Mouse (Mus musculus) ES-E14 (cell line): Measurements from ENCODE around the gene Anks1b. TPM values are rescaled to one million over a fixed set of nuclear protein-coding genes. Genes with fewer than 3 reads are reported as not detected.
"Not testable (repeated sequence)": the region's sequence is repeated elsewhere in the genome, so short reads cannot be mapped to it uniquely, and the experiment has no call there.

Experiments used
- DNase-seq: peaks from one replicate; pipeline ENCODE4 v3.0.0-alpha.2; 2013; ENCODE audit warnings: low read depth, low spot score
- H3K27ac ChIP-seq: 2 replicates; pipeline ENCODE4 v1.5.1; 2012; ENCODE audit warnings: low read depth, mild to moderate bottlenecking, low read length, moderate library complexity, mixed read lengths; ENCODE audit not compliant: poor library complexity, insufficient read depth, severe bottlenecking
- H3K36me3 ChIP-seq: 2 replicates; pipeline ENCODE4 v1.6.1; 2012; ENCODE audit warnings: mild to moderate bottlenecking, low read length, moderate library complexity, mixed read lengths; ENCODE audit not compliant: control insufficient read depth, poor library complexity, insufficient read depth, severe bottlenecking
- H3K4me1 ChIP-seq, 2 experiments: fragments of 150-350 bp in 1 of 2; sonication (generic) in 1 of 2; 2 replicates each; pipeline ENCODE4 v1.6.1; 2012; ENCODE audit warnings: low read length in 2 of 2, mild to moderate bottlenecking in 1 of 2, mixed read lengths in 1 of 2; ENCODE audit not compliant: control insufficient read depth in 2 of 2, insufficient read depth in 2 of 2, poor library complexity in 1 of 2
- H3K4me3 ChIP-seq, 2 experiments: fragments of 150-350 bp in 1 of 2; sonication (generic) in 1 of 2; 2 replicates each; pipeline ENCODE4 v1.5.1; 2012; ENCODE audit warnings: low read length in 2 of 2, low read depth in 1 of 2, mild to moderate bottlenecking in 1 of 2, mixed read lengths in 1 of 2; ENCODE audit not compliant: insufficient read depth in 1 of 2, poor library complexity in 1 of 2, severe bottlenecking in 1 of 2
- H3K9ac ChIP-seq: 2 replicates; pipeline ENCODE4 v1.6.1; 2012; ENCODE audit warnings: low read depth, mild to moderate bottlenecking, low read length, mixed read lengths; ENCODE audit not compliant: poor library complexity, insufficient read depth, severe bottlenecking
- H3K9me3 ChIP-seq: fragments of 150-350 bp; sonication (generic); 2 replicates; pipeline ENCODE4 v1.6.1; 2012; ENCODE audit warnings: low read depth, mild to moderate bottlenecking, low read length; ENCODE audit not compliant: control insufficient read depth, insufficient read depth
- CHD2 ChIP-seq: IDR thresholded peaks from 2 replicates; pipeline ENCODE4 v1.6.1; 2014; ENCODE audit warnings: mild to moderate bottlenecking, low read depth, low read length, inconsistent platforms
- HCFC1 ChIP-seq: IDR thresholded peaks from 2 replicates; pipeline ENCODE4 v1.6.1; 2012; ENCODE audit warnings: low read length, inconsistent platforms, borderline replicate concordance; ENCODE audit not compliant: insufficient read depth
- MAFK ChIP-seq: IDR thresholded peaks from 2 replicates; pipeline ENCODE4 v1.6.1; 2014; ENCODE audit warnings: mild to moderate bottlenecking, low read depth, low read length, inconsistent platforms; ENCODE audit not compliant: insufficient read depth
- ZC3H11A ChIP-seq: IDR thresholded peaks from 2 replicates; pipeline ENCODE4 v1.6.1; 2012; ENCODE audit warnings: low read depth, mild to moderate bottlenecking, inconsistent platforms, low read length, borderline replicate concordance
- ZNF384 ChIP-seq: IDR thresholded peaks from 2 replicates; pipeline ENCODE4 v1.6.1; 2012; ENCODE audit warnings: low read depth, low read length, inconsistent platforms
- in situ Hi-C, 2 experiments: fragments of 600-800 bp; cut with MboI; formaldehyde crosslinking; loops; one replicate each; pipeline ENCODE4 v1.15.1; 2025; ENCODE audit warnings: low sequenced_read_pairs in 2 of 2, inconsistent platforms in 1 of 2; ENCODE audit not compliant: unreplicated experiment in 2 of 2
- total RNA-seq: library from RNA; depleted of rRNA; stranded (reverse); fragments of 300-350 nt; gene quantifications from 2 replicates; pipeline ENCODE4 v1.2.3, GENCODE M21; 2012

The Anks1b gene
- total RNA-seq, 1 experiment, result 2.6 TPM

DNA sequence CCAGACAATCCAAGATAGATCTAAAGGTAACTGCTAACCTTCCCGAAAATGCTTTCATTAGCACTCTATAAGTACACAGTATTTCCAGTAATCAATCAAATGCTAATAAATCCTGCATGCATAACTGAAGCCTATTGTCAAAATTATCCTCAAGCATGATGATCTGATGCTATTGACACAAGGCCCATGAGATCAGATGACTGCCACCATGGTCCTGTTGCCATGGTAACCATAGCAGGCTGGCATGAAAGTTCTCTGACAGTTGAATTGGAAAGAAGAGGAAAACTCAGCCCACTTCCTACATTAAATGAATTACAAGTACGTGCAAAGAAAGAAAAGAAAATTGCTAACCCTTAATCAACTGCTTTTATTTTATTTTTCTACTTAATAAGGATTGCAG is 741.9 kb downstream of the Anks1b start:
- no peak for DNase-seq
- no peaks in the 10 kb centered on the region for H3K36me3 ChIP-seq
- in situ Hi-C loops, result no loop called here
- no peaks in the 10 kb centered on the region for H3K4me1 ChIP-seq
- no peak overlapping the region for H3K27ac ChIP-seq
- TF ChIP-seq ZC3H11A, result no peak
- no peak for TF ChIP-seq MAFK
- TF ChIP-seq CHD2, result no peak
- no peak for TF ChIP-seq ZNF384
- no peak for TF ChIP-seq HCFC1
- no peak overlapping the region for H3K4me3 ChIP-seq
- H3K9me3 ChIP-seq, result no peaks in the 10 kb centered on the region
- H3K9ac ChIP-seq, result no peak overlapping the region

GRCm38 (mm10) chr10:90616622-90617021 is 743.3 kb downstream of the Anks1b start:
- DNase-seq, result no peak
- Histone ChIP-seq H3K9ac (no peak overlapping the region), H3K4me3 (no peak overlapping the region), H3K9me3 (no peaks in the 10 kb centered on the region), H3K27ac (no peak overlapping the region), H3K4me1 (no peaks in the 10 kb centered on the region), H3K36me3 (no peaks in the 10 kb centered on the region)
- in situ Hi-C loops, result no loop called here
- TF ChIP-seq CHD2 (no peak), ZC3H11A (no peak), HCFC1 (no peak), ZNF384 (no peak), MAFK (no peak)

DNA sequence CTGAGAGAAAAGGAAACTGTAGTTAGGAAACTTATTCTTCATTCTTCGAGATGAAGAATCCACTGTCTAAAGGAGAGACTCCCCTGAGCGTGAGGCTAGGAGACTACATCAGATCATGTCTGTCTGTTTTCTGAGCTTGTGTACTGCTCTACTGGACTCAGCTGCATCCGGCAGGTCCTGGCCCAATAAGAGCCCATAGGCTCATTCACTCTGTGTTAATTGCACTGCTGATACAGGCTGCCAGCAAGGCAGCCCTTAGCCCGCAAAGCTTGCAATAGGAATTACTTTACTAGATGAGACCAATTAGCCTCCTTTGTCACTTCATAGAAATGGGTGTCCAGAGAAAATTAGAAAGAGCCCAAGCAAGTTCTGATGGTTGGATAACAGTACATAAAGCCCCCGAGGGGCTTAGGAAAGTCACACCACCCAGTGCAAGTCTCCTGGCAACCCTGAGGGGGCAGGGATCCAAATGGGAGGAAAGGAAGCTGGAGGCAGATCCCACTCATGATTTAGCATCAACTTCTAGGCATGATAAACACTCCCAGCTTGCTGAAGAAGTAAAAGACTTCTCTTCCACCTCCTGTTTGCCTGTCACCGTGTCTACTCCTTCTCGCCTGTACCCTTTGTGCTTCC is 744.5 kb downstream of the Anks1b start:
- no peak overlapping the region for H3K9ac ChIP-seq
- no peak overlapping the region for H3K4me3 ChIP-seq
- in situ Hi-C loops, result no loop called here
- H3K9me3 ChIP-seq, result no peaks in the 10 kb centered on the region
- H3K36me3 ChIP-seq, result no peaks in the 10 kb centered on the region
- H3K27ac ChIP-seq, result no peak overlapping the region
- TF ChIP-seq ZC3H11A (no peak), ZNF384 (no peak), MAFK (no peak), CHD2 (no peak), HCFC1 (no peak)
- no peak for DNase-seq
- H3K4me1 ChIP-seq, result no peaks in the 10 kb centered on the region

GRCm38 (mm10) chr10:90627532-90627931 is 754.2 kb downstream of the Anks1b start:
- Histone ChIP-seq H3K27ac (no peak overlapping the region), H3K9ac (no peak overlapping the region), H3K4me1 (no peaks in the 10 kb centered on the region), H3K9me3 (no peaks in the 10 kb centered on the region), H3K4me3 (no peak overlapping the region), H3K36me3 (no peaks in the 10 kb centered on the region)
- in situ Hi-C loops, result no loop called here
- DNase-seq, result no peak
- no peak for TF ChIP-seq MAFK

GRCm38 (mm10) chr10:90630099-90630698 is 756.9 kb downstream of the Anks1b start:
- TF ChIP-seq MAFK (no peak), ZC3H11A (no peak), CHD2 (no peak), HCFC1 (no peak), ZNF384 (no peak)
- in situ Hi-C loops, result no loop called here
- DNase-seq, result no peak

GRCm38 (mm10) chr10:90630794-90631193 is 757.5 kb downstream of the Anks1b start:
- H3K4me1 ChIP-seq, in situ Hi-C loops, H3K9me3 ChIP-seq, H3K27ac ChIP-seq, H3K36me3 ChIP-seq, H3K9ac ChIP-seq, H3K4me3 ChIP-seq, DNase-seq: not testable (repeated sequence)

More at GRCm38 (mm10) chr10:90630099-90630698, 756.9 kb downstream of the Anks1b start:
- no peak overlapping the region for H3K9ac ChIP-seq
- H3K4me3 ChIP-seq, result no peak overlapping the region
- no peaks in the 10 kb centered on the region for H3K4me1 ChIP-seq
- H3K27ac ChIP-seq, result no peak overlapping the region
- H3K9me3 ChIP-seq, result no peaks in the 10 kb centered on the region
- H3K36me3 ChIP-seq, result no peaks in the 10 kb centered on the region
